Mouse (Mus musculus) cortical plate, adult 2 months (tissue): ENCODE measurements at regions not wholly inside any gene's neighbourhood (a gene's known extent, or its start where the extent isn't known, plus 50 kb on each side); places are given as distances from the start of the nearest gene placed in this dataset.

Source experiments
- CTCF ChIP-seq: fragments of 200-500 bp; IDR thresholded peaks from 2 replicates; pipeline ENCODE4 v1.5.1; 2011; ENCODE audit warnings: mild to moderate bottlenecking, control low read depth, low read length; ENCODE audit not compliant: insufficient read depth; ENCODE audit errors: extremely low read depth
- POLR2A ChIP-seq: fragments of 200-500 bp; IDR thresholded peaks from 2 replicates; pipeline ENCODE4 v1.6.1; 2011; ENCODE audit warnings: mild to moderate bottlenecking, low read length, control low read depth; ENCODE audit not compliant: insufficient read depth; ENCODE audit errors: extremely low read depth

- no peak for TF ChIP-seq CTCF
- TF ChIP-seq POLR2A = no peak
These were observed 90.4 kb upstream of the Eomes start for GRCm38 (mm10) chr9:118387631-118388030.
